Mouse (Mus musculus) CD4-positive helper T cell, adult 2 months (primary cell): ENCODE data around the gene Nxnl1.

Source experiments
- DNase-seq: peaks from one replicate; pipeline ENCODE4 v3.0.0-alpha.2; 2012; ENCODE audit warnings: low read depth, missing footprints, low spot score

Nxnl1 gene

GRCm38 (mm10) chr8:71558071-71558957 lies 8.1 kb downstream of the Nxnl1 start, which contains the start of gene Tmem221:
Gene Tmem221, minus strand, starts transcription at chr8:71558871.
- DNase-seq: peak; percentile 78

GRCm38 (mm10) chr8:71554644-71555043 lies 11.8 kb downstream of the Nxnl1 start:
- no peak for DNase-seq

DNA sequence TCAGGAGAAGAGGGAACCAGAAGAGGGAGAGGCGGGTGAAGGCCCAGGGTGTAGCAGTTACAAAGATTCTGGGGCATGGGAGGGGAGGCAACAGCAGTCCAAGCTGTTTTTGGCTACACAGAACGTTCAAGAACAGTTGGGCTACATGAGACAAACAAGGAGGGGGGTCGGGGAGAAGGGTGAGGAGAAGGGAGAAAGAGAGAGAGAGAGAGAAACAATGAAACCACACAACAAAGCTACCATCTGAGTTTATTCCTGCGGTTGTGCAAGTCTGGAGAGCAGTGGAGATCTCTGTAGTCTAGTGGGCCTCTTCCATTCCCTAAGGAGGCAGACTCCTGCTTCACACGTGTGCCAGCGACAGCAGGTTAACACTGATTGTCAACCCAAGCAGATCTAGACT lies 12.4 kb downstream of the Nxnl1 start:
- DNase-seq: no peak

GRCm38 (mm10) chr8:71552770-71553169 lies 13.6 kb downstream of the Nxnl1 start:
- DNase-seq: no peak

DNA sequence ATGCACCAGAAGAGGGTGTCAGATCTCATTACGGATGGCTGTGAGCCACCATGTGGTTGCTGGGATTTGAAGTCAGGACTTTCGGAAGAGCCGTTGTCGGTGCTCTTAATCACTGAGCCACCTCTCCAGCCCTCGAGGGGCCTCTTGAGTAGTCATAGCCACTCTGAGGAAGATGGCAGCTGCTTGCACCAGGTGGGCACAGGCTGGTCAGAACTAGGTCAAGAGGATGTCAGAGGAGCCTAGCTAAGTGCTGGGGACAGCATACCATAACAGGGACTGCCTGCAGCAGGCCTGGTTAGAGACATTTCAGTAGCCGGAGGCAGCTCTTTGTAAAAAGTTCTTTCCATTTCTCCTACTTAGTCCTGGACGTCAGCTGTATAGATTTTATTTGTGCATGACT lies 15.6 kb downstream of the Nxnl1 start:
- no peak for DNase-seq

DNA sequence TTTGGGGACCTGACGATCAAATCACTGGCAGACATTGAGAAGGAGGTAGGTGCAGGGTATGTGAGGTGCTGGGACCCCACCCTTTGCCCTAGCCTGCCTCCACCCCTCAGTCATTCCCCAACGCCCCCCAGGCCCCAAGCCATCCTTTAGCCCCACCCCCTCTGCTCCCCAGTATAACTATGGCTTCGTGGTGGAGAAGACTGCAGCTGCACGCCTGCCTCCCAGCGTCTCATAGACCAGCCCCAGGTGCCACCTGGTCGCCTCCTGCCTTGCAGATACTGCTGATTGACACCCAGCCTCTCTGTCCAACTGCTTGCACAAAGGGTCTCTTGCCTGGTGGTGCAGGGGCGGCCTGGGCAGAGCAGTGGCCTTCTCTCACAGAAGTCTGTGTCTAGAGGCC lies 18.8 kb downstream of the Nxnl1 start:
- no peak for DNase-seq

- DNase-seq: no peak
These were observed 21.3 kb downstream of the Nxnl1 start for GRCm38 (mm10) chr8:71545053-71545452.

GRCm38 (mm10) chr8:71543755-71544154 lies 22.6 kb downstream of the Nxnl1 start:
- DNase-seq: no peak

GRCm38 (mm10) chr8:71542632-71543343 lies 23.6 kb downstream of the Nxnl1 start, which contains the start of gene Mvb12a:
Gene Mvb12a, plus strand, starts transcription at chr8:71542922.
- peak; percentile 98 for DNase-seq

GRCm38 (mm10) chr8:71537028-71537867 lies 29.2 kb downstream of the Nxnl1 start, which contains the start of gene Bst2:
Gene Bst2, minus strand, starts transcription at chr8:71537456.
- peak; percentile 94 for DNase-seq

GRCm38 (mm10) chr8:71535663-71536062 lies 30.7 kb downstream of the Nxnl1 start:
- peak; percentile 28 for DNase-seq

- no peak for DNase-seq
These were observed 32.1 kb downstream of the Nxnl1 start for GRCm38 (mm10) chr8:71534263-71534810.

- DNase-seq: peak; percentile 44
These were observed 35.5 kb downstream of the Nxnl1 start for GRCm38 (mm10) chr8:71530735-71531467.

DNA sequence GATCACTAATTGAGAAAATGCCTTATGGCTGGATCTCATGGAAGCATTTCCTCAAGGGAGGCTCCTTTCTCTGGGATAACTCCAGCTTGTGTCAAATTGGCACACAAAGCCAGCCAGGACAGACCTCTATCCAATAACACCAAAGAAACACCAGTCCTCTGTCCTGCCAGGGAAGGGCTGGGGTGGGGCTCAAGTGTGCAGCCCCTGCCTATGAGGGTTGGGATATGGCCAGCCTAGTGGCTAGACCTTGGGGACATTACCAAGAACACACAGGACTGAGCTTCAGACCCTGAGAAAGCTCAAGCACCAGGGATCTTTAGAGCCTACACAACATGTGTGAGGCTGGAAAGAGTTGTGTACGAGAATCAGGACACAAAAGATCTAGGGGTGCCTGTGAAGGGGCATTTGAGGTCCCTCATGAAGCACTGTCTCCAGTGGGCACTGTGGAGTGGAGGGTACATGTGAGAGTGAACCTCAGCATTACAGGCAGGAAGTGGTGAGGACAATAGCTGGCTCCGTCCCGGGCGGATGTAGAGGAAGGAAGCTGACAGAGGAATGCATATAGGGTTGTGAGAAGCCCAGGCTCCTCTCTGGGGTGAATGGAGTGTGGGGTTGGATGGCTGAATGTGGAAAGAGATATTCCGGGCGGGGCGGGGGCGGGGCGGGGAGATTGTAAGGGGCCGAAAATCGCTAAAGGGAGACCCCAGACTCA lies 37.9 kb downstream of the Nxnl1 start:
- peak; percentile 62 for DNase-seq

- no peak for DNase-seq
These were observed 39.1 kb downstream of the Nxnl1 start for GRCm38 (mm10) chr8:71527162-71527870.

DNA sequence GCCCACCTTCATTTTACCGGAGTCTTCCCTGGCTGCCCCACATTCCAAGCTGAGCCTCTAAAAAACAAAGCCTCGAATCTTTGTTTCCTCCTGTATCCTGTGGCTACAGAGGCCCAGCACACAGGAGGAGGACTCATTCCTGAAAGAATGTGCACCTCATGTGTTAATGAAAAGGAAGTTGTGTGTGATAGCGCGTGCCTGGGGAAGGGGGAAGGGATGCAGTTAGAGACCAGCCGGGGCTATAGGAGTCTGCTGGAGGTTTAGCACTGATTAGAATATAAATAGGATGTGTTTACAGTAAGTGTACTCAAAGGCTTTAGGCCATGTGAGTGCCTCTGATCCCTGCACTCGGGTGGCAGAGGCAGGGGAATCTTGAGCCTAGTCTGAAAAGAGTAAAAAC lies 40.1 kb downstream of the Nxnl1 start:
- no peak for DNase-seq

- DNase-seq: no peak
These were observed 41.0 kb downstream of the Nxnl1 start, which contains the start of gene Ccdc194 for GRCm38 (mm10) chr8:71525226-71526050. Gene Ccdc194, minus strand, starts transcription at chr8:71525711.

- peak; percentile 91 for DNase-seq
These were observed 44.8 kb downstream of the Nxnl1 start for GRCm38 (mm10) chr8:71521634-71522033.
